Mouse (Mus musculus) heart, postnatal 25 days (tissue): ENCODE results near the gene Tnxb. TPM values are rescaled to one million over a fixed set of nuclear protein-coding genes. Genes with fewer than 3 reads are reported as not detected.

Source experiments
- DNase-seq: peaks from one replicate; pipeline ENCODE4 v3.0.0; 2022; ENCODE audit warnings: low spot score
- intact Hi-C: fragments of 180-260 bp; cut with DNase I; formaldehyde crosslinking; loops from one replicate; pipeline ENCODE4 v1.15.1; 2025
- total RNA-seq, 2 experiments: library from RNA; stranded (reverse); gene quantifications; 2 replicates each; pipeline ENCODE4 v1.2.3; 2021

The Tnxb gene
- total RNA-seq, 2 experiments from 2014 or later, result 32.1 to 42.1 TPM

GRCm38 (mm10) chr17:34641945-34642344, 28.4 kb upstream of the Tnxb start:
- no peak for DNase-seq
- intact Hi-C loops, result no loop called here

DNA sequence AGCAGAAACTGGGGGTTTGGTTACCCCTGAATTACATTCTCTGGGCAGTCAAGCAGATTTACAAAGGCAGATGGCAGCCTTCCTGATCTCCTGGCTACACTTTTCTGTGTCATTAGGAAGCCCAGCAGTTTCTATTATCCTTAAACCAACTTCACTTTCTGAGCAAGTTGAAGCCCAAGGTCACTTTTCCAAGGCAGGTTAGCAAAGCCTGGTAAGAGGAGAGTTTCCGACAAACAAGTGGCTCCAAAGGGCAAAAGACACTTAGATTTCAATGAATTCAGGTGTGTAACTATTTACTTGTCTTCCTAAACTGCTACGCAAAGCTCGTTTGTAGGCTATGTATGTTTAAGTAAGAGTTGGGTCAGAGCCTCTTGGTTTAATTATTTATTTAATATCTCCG, 27.0 kb upstream of the Tnxb start:
- intact Hi-C loops, result no loop called here
- no peak for DNase-seq

DNA sequence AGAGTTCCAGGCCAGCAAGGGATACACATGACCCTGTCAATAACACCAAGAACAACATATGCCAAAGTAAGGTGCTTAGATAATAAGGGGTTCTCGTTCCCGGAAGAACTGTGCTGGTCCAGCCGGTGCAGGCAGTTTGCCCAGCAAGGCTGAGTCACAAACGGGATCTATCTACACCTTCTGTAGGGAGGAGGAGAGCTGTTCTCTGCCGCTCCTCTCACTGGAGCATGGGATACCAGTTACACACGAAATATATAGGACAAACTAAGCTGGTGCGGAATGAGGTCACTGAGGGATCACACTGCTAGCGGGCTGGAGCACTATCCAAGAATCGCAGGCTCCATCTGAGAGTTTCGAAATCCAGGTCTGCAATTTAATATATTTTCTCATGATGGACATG, 26.4 kb upstream of the Tnxb start:
- intact Hi-C loops, result no loop called here
- no peak for DNase-seq

DNA sequence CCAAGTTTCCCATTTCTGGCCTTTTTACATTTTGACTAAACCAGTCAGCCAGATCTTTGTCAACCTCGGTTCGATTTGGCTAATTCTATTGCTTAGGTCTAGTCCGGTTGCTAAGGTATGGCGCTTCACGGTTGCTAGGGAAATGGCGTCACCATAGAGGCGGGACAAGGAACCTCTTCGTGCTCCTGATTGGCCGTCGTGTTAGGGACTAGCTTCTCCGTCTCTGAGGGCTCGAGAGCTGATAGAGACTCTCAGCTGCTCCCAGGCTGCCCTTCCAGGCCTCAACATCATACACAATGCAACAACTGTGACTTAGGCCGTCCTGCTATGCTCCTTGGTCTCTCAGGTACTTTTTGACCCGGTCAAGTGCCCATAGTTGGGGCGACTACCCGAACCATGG, 25.7 kb upstream of the Tnxb start, which contains the start of gene Fkbpl:
Fkbpl (plus strand) TSS at position 157 of the 400 bp plus-strand sequence.
- DNase-seq, result peak; percentile 93
- intact Hi-C loops, result no loop called here

GRCm38 (mm10) chr17:34645256-34645829, 25.0 kb upstream of the Tnxb start:
- DNase-seq, result no peak
- intact Hi-C loops, result no loop called here

GRCm38 (mm10) chr17:34645831-34646511, 24.4 kb upstream of the Tnxb start:
- intact Hi-C loops, result no loop called here
- no peak for DNase-seq

DNA sequence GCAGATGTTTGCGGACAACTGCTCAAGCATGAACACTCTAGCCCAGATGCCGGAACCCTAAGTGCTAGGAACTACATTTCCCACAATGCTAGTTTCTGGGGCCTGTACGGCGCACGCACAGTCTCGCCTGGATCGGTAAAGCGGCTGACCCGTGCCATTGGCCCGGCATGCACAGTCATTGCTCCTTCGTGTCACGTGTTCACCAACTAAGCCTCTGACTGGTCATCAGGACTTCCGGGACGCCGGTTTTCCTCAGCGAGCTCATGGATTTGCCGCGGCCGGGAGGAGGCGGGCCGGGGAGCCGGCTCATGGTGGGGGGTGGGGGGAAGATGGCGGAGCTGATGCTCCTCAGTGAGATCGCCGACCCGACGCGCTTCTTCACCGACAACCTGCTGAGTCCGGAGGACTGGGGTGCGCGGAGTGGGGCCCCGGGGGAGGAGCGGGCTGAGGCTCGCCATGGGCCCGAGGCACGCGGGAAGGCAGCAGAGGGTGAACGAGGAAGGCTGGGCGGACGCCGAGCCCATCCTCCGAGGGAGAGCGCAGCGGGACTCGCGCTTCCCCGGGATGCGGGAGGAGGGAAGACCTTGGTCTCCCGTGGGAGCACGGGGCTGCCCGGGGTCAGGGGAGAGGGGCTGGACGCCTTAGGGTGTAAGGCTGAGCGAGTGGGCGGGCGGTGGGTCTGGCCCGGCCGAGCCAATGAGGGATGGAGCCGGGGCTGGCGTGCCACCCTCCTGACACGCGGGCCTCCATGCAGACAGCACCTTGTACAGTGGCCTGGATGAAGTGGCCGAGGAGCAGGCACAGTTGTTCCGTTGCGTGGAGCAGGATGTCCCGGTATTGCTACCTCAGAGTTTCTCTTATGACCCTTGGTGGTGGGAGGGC, 23.2 kb upstream of the Tnxb start, which contains the start of gene Atf6b:
Atf6b (plus strand) TSS at position 241 of the 882 bp plus-strand sequence.
- intact Hi-C loops, result no loop called here
- DNase-seq, result peak; percentile 96

DNA sequence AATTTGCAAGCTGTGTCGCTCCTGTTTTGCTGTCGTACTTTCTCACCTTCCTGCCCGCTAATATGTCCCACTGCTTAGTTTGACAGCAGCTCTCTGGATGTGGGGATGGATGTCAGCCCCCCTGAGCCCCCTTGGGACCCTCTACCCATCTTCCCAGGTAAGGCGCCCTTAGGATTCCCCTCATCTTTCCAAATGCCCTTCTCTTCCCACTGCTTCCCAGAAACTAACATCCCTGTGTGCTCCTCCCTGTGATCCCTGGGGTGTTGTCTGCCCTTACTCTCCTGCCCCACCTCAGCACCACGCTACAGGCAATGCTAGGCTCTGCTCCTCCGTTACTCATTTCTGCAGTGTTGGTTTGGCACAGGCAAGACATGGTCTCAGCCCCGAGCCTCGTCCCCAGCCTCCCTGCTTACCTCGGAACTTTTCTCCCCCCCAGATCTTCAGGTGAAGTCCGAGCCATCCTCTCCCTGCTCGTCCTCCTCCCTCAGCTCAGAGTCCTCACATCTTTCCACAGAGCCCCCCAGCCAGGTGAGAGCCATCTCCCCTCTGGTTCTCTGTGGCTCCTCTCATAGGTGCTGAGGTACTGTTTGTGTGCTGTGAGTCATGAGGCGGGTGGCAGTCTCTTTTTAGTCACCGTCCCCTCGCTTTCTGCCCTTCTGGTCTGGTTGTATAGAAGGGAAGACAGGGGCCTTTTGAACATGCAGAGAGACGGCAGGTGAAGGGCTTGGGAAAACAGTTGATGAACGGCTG, 22.0 kb upstream of the Tnxb start:
- intact Hi-C loops, result no loop called here
- no peak for DNase-seq

GRCm38 (mm10) chr17:34649106-34649864, 21.1 kb upstream of the Tnxb start:
- no peak for DNase-seq

DNA sequence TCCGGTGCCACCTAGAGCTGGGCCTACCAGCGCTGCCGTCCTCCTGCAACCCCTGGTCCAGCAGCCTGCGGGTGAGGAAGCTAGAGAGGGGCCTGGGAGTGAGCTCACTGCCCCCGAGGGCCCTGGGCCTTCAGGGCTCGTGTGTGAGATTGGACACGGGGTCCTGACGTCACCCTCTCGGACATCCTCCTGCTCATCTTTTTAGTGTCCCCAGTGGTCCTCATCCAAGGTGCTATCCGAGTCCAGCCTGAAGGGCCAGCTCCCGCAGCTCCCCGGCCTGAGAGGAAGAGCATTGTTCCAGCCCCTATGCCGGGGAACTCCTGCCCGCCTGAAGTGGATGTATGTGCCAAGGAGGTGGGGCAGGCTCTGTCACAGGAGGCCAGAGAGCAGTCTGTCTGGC, 19.6 kb upstream of the Tnxb start:
- DNase-seq, result no peak
- intact Hi-C loops, result loop anchor here (5.0 kb wide), 1 partner anchor 162 kb away; no protein-coding TSS in a partner anchor

More at GRCm38 (mm10) chr17:34649106-34649864, 21.1 kb upstream of the Tnxb start:
- intact Hi-C loops, result no loop called here

GRCm38 (mm10) chr17:34651507-34652221, 18.7 kb upstream of the Tnxb start:
- no peak for DNase-seq
- intact Hi-C loops, result loop anchor here (2.0 to 5.0 kb wide), 2 partner anchors 61 to 161 kb away; no protein-coding TSS in a partner anchor

DNA sequence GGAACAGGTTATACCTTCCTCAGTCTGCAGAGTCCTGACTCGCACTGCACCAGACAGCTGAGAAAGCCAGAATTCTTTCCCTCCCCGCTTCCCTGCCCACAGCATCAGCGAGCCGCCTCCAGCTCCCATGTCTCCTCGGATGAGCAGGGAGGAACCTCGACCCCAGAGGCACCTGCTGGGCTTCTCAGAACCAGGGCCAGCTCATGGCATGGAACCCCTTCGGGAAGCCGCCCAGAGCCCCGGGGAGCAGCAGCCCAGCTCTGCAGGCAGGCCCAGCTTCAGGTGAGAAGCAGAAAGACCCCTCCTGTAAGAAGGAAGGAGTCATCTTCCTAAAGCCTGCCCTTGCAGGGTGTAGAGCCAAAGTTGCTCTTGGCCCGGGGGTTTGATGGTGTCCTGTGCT, 17.8 kb upstream of the Tnxb start:
- DNase-seq, result no peak
- intact Hi-C loops, result loop anchor here (2.0 to 5.0 kb wide), 2 partner anchors 60 to 160 kb away; no protein-coding TSS in a partner anchor

DNA sequence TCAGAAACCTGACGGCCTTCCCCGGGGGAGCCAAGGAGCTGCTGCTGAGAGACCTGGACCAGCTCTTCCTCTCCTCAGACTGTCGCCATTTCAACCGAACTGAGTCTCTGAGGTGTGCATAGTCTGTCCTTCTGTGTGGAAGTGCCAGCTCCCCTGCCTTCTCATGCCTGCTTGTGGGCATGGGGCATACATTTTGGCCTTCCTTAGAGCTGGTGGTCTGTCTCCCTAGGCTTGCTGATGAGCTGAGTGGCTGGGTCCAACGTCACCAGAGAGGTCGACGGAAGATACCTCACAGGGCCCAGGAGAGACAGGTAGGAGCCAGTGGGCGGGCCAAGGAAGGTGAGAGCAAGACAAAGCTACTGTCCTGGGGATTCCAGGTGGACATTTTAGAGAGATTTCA, 17.4 kb upstream of the Tnxb start:
- intact Hi-C loops, result loop anchor here (2.0 to 5.0 kb wide), 2 partner anchors 60 to 159 kb away; no protein-coding TSS in a partner anchor
- DNase-seq, result no peak

- intact Hi-C loops, result loop anchor here (2.0 to 5.0 kb wide), 2 partner anchors 59 to 158 kb away; no protein-coding TSS in a partner anchor
- no peak for DNase-seq
Measured at GRCm38 (mm10) chr17:34653746-34654285, 16.5 kb upstream of the Tnxb start.

- intact Hi-C loops, result loop anchor here (5.0 kb wide), 1 partner anchor 158 kb away; no protein-coding TSS in a partner anchor
- DNase-seq, result no peak
Measured at GRCm38 (mm10) chr17:34654392-34654791, 15.9 kb upstream of the Tnxb start.

DNA sequence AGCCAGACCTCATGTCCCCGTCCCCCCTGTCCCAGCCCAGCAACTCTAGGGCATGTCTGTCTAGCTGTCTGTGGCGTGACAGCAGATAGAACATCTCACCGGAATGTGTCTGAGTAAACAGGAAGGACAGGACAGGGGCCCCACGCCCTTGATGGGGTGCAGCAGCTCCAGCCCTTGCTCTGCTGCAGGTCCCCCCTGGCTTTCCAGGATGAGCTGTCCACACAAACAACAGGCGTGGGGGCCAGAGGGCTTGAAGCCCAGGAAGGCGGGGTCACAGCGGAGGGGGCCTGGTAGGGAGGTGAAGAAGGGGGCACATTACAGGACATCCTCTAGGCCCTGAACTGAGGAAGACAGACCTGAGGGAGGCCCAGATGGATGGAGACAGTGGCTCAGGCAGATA, 15.2 kb upstream of the Tnxb start:
- intact Hi-C loops, result no loop called here

DNA sequence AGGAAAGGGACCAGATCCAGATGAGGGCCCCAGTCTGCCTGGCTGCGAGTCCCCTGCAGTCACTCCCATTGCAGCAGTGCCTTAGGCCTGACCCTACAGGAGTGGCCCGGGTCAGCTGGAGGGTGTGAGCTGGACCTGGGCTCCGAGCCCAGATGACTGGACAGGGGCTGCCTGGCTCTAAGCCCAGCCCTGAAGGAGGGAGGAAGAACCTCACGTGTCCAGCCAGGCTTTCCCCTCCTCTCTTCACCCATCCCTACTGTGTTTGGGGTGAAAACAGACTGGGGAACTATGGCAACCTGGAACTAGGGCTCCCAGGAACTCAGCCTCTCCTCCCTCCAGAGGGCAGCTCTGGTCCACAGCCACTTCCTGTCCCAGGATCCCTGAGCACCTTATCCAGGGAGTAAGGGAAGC, 14.7 kb upstream of the Tnxb start:
- intact Hi-C loops, result no loop called here

More for the DNA sequence above, 15.2 kb upstream of the Tnxb start:
- DNase-seq, result no peak

DNA sequence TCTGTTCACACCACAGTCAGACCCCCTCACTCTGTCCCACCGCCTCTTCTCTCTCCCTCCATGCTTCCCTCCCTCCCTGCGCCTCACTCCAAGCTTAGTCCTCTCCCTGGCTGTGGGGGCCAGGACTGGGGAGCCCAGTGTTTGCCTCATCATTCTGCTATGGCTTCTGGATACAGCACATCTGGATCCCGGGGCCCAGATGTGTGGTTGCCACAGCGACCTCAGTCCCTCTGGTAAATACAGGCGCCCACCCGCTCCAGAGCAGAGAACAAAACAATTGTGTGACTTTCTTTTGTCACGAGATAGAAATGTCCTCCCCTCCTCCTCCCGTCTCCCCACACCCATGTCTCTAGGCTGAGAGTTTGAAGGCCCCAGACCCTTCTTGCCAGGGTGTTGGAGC, 13.7 kb upstream of the Tnxb start:
- DNase-seq, result peak; percentile 58
- intact Hi-C loops, result no loop called here

More for the DNA sequence above, 14.7 kb upstream of the Tnxb start:
- peak; percentile 94 for DNase-seq
